Mouse (Mus musculus) MEL-GATA-1-ER (cell line): ENCODE results near the gene Gm45711.

Source experiments
- DNase-seq: peaks from one replicate; pipeline ENCODE4 v3.0.0-alpha.2; 2012; ENCODE audit warnings: low read depth; ENCODE audit errors: extremely low read depth

The Gm45711 gene

GRCm38 (mm10) chr8:104242038-104242644 is 67.7 kb downstream of the Gm45711 start:
- no peak for DNase-seq

- DNase-seq, result peak; percentile 77
Measured at GRCm38 (mm10) chr8:104239418-104239861, 70.4 kb downstream of the Gm45711 start.

- no peak for DNase-seq
Measured at GRCm38 (mm10) chr8:104234573-104234972, 75.3 kb downstream of the Gm45711 start.

- no peak for DNase-seq
Measured at GRCm38 (mm10) chr8:104232919-104233318, 77.0 kb downstream of the Gm45711 start.

- DNase-seq, result no peak
Measured at GRCm38 (mm10) chr8:104232039-104232438, 77.8 kb downstream of the Gm45711 start.
